Mouse (Mus musculus): ENCODE measurements at regions not wholly inside any gene's neighbourhood (a gene's known extent, or its start where the extent isn't known, plus 50 kb on each side); places are given as distances from the start of the nearest gene placed in this dataset.

DNA sequence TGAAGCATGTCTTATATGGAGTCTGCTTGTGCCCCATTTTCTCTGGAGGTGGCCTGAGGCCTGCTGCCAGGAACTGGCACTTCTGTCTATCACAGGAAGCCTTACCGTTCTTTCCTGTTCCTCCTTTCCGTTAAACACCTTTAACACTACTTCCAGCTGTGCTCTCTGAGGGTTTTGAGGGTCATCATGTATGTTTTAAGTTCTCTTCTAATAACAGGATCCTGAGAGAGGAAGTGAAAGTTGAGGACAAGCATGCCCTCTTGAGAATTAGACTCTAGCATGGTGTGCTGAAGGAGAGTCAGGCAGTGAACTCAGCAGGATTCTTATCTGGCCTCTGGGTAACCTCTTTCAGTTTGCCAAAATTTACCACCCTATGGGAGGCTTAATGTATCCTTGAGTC is 418.0 kb upstream of the 9430069I07Rik start:
- no peak overlapping the region for H3K27ac ChIP-seq (ENCODE audit: low read depth, low read length)
- H3K36me3 ChIP-seq (ENCODE audit: control insufficient read depth, insufficient read depth, low read length): no peaks in the 10 kb centered on the region
- H3K4me3 ChIP-seq (ENCODE audit: low read depth, low read length): no peak overlapping the region
- WGBS: 90% methylated on average over 2 of the region's 2 CpGs
- no peak overlapping the region for H3K9ac ChIP-seq (ENCODE audit: low read length)
- H3K9me3 ChIP-seq (replicated peaks; ENCODE audit: control insufficient read depth, low read length): no peaks in the 10 kb centered on the region
- ATAC-seq (no peak), DNase-seq (ENCODE audit: low spot score) (no peak)
- no peaks in the 10 kb centered on the region for H3K27me3 ChIP-seq (replicated peaks; ENCODE audit: control insufficient read depth, insufficient read depth, low read length)
- no peak overlapping the region for H3K4me2 ChIP-seq (ENCODE audit: low read length)
- H3K4me1 ChIP-seq (ENCODE audit: control insufficient read depth, insufficient read depth, low read length): no peaks in the 10 kb centered on the region

GRCm38 (mm10) chr15:34751746-34752145 is 394.1 kb upstream of the 9430069I07Rik start:
- Histone ChIP-seq H3K36me3 (ENCODE audit: control insufficient read depth, insufficient read depth, low read length) (no peaks in the 10 kb centered on the region), H3K27ac (ENCODE audit: low read depth, low read length) (no peak overlapping the region), H3K4me3 (ENCODE audit: low read depth, low read length) (no peak overlapping the region), H3K27me3 (replicated peaks; ENCODE audit: control insufficient read depth, insufficient read depth, low read length) (no peaks in the 10 kb centered on the region), H3K9ac (ENCODE audit: low read length) (no peak overlapping the region), H3K4me1 (ENCODE audit: control insufficient read depth, insufficient read depth, low read length) (no peaks in the 10 kb centered on the region), H3K9me3 (replicated peaks; ENCODE audit: control insufficient read depth, low read length) (no peaks in the 10 kb centered on the region), H3K4me2 (ENCODE audit: low read length) (no peak overlapping the region)
- WGBS: 73% methylated on average over 2 of the region's 2 CpGs
- ATAC-seq: no peak
- DNase-seq (ENCODE audit: low spot score): no peak

GRCm38 (mm10) chr15:34751021-34751420 is 393.3 kb upstream of the 9430069I07Rik start:
- no peak overlapping the region for H3K4me3 ChIP-seq (ENCODE audit: low read depth, low read length)
- no peaks in the 10 kb centered on the region for H3K27me3 ChIP-seq (replicated peaks; ENCODE audit: control insufficient read depth, insufficient read depth, low read length)
- no peaks in the 10 kb centered on the region for H3K9me3 ChIP-seq (replicated peaks; ENCODE audit: control insufficient read depth, low read length)
- H3K27ac ChIP-seq (ENCODE audit: low read depth, low read length): no peak overlapping the region
- H3K9ac ChIP-seq (ENCODE audit: low read length): no peak overlapping the region
- H3K4me2 ChIP-seq (ENCODE audit: low read length): no peak overlapping the region
- ATAC-seq: no peak
- no peaks in the 10 kb centered on the region for H3K36me3 ChIP-seq (ENCODE audit: control insufficient read depth, insufficient read depth, low read length)
- 68% methylated on average over 2 of the region's 2 CpGs for WGBS
- no peaks in the 10 kb centered on the region for H3K4me1 ChIP-seq (ENCODE audit: control insufficient read depth, insufficient read depth, low read length)
- DNase-seq (ENCODE audit: low spot score): no peak

DNA sequence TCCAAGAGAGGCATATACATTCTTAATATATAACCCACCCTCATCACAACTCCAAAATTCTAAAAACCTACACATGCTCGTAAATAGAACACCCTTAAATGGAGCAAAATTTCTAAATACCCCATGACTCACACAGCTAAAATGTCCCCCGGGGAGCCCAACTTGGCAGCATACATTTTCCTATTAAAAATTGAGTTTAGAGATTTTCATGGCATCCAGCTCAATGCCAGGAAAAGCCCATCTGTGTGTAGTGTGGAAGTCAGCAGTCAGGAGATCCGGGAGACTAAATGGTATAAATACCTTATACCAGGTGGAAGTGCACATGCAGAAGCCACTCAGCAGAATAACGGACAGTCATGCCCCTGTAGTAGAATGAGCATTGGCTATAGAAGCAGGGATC is 389.4 kb upstream of the 9430069I07Rik start:
- ATAC-seq (no peak), DNase-seq (ENCODE audit: low spot score) (no peak)
- no peak overlapping the region for H3K27ac ChIP-seq (ENCODE audit: low read depth, low read length)
- no peak overlapping the region for H3K9ac ChIP-seq (ENCODE audit: low read length)
- no peak overlapping the region for H3K4me2 ChIP-seq (ENCODE audit: low read length)
- H3K4me1 ChIP-seq (ENCODE audit: control insufficient read depth, insufficient read depth, low read length): no peaks in the 10 kb centered on the region
- H3K36me3 ChIP-seq (ENCODE audit: control insufficient read depth, insufficient read depth, low read length): no peaks in the 10 kb centered on the region
- WGBS: 85% methylated on average over 4 of the region's 4 CpGs
- no peaks in the 10 kb centered on the region for H3K27me3 ChIP-seq (replicated peaks; ENCODE audit: control insufficient read depth, insufficient read depth, low read length)
- no peaks in the 10 kb centered on the region for H3K9me3 ChIP-seq (replicated peaks; ENCODE audit: control insufficient read depth, low read length)
- H3K4me3 ChIP-seq (ENCODE audit: low read depth, low read length): no peak overlapping the region

- no peaks in the 10 kb centered on the region for H3K36me3 ChIP-seq (ENCODE audit: control insufficient read depth, insufficient read depth, low read length)
- no peak overlapping the region for H3K27ac ChIP-seq (ENCODE audit: low read depth, low read length)
- DNase-seq (ENCODE audit: low spot score) (peak; percentile 53), ATAC-seq (no peak)
- no peaks in the 10 kb centered on the region for H3K4me1 ChIP-seq (ENCODE audit: control insufficient read depth, insufficient read depth, low read length)
- no peak overlapping the region for H3K9ac ChIP-seq (ENCODE audit: low read length)
- no peak overlapping the region for H3K4me3 ChIP-seq (ENCODE audit: low read depth, low read length)
- 44% methylated on average over 15 of the region's 15 CpGs for WGBS
- H3K27me3 ChIP-seq (replicated peaks; ENCODE audit: control insufficient read depth, insufficient read depth, low read length): no peaks in the 10 kb centered on the region
- H3K9me3 ChIP-seq (replicated peaks; ENCODE audit: control insufficient read depth, low read length): no peaks in the 10 kb centered on the region
- H3K4me2 ChIP-seq (ENCODE audit: low read length): no peak overlapping the region
Observed at GRCm38 (mm10) chr15:34743130-34743782, 385.6 kb upstream of the 9430069I07Rik start.

GRCm38 (mm10) chr15:34741488-34741887 is 383.8 kb upstream of the 9430069I07Rik start:
- no peak overlapping the region for H3K27ac ChIP-seq (ENCODE audit: low read depth, low read length)
- H3K4me1 ChIP-seq (ENCODE audit: control insufficient read depth, insufficient read depth, low read length): no peaks in the 10 kb centered on the region
- H3K36me3 ChIP-seq (ENCODE audit: control insufficient read depth, insufficient read depth, low read length): no peaks in the 10 kb centered on the region
- H3K9me3 ChIP-seq (replicated peaks; ENCODE audit: control insufficient read depth, low read length): no peaks in the 10 kb centered on the region
- no peak overlapping the region for H3K9ac ChIP-seq (ENCODE audit: low read length)
- WGBS: 87% methylated on average over 4 of the region's 4 CpGs
- no peak overlapping the region for H3K4me2 ChIP-seq (ENCODE audit: low read length)
- DNase-seq (ENCODE audit: low spot score): no peak
- H3K27me3 ChIP-seq (replicated peaks; ENCODE audit: control insufficient read depth, insufficient read depth, low read length): no peaks in the 10 kb centered on the region
- H3K4me3 ChIP-seq (ENCODE audit: low read depth, low read length): no peak overlapping the region
- ATAC-seq: no peak
